Comparison of ENCODE assay signal across 19 mouse cellular contexts in genomic region chr8:122069281-122069680, GRCm38 (mm10).
DNase-seq lines count a peak whose midpoint lies in the region; ATAC-seq and TF ChIP-seq lines count a peak whose summit lies in the region.
"Had no signal": no experiment of that assay in that cellular context is flagged by ENCODE, and none has a peak within 500 bp of the region (broad histone marks: within the 10 kb centered on the region; RNA-seq: fewer than 3 reads in every experiment).

No protein-coding gene starts in this region.

- no peak for TF ChIP-seq CTCF in lung, postnatal 0 days (IDR thresholded peaks at IDR 0.05)
- no peak for TF ChIP-seq CTCF in lung, adult 2 months (IDR thresholded peaks at IDR 0.05; ENCODE audit: insufficient read depth, low read length)

- H3K36me3 ChIP-seq in lung, postnatal 0 days (ENCODE audit: insufficient read depth, low read length): no peaks in the 10 kb centered on the region
- H3K36me3 ChIP-seq: heart, embryonic 12.5 days; lung, embryonic 15.5 days; midbrain, embryonic 15.5 days; stomach, embryonic 15.5 days had no signal

- H3K27ac ChIP-seq in lung, postnatal 0 days (ENCODE audit: low read length): no peak overlapping the region
- H3K27ac ChIP-seq: left cerebral cortex, adult 2 months; lung, embryonic 15.5 days; midbrain, embryonic 15.5 days; stomach, embryonic 15.5 days had no signal

- H3K4me3 ChIP-seq in lung, postnatal 0 days (ENCODE audit: low read depth, low read length): no peak overlapping the region
- H3K4me3 ChIP-seq in lung, adult 2 months (replicated peaks; ENCODE audit: extremely low read depth, low read depth, low read length): no peak overlapping the region
- H3K4me3 ChIP-seq: heart, embryonic 12.5 days; left cerebral cortex, adult 2 months; lung, embryonic 15.5 days; midbrain, embryonic 15.5 days; stomach, embryonic 15.5 days had no signal

- H3K4me2 ChIP-seq in lung, postnatal 0 days (replicated peaks; ENCODE audit: low read depth, low read length): no peak overlapping the region
- H3K4me2 ChIP-seq: heart, embryonic 12.5 days; lung, embryonic 15.5 days; midbrain, embryonic 15.5 days; stomach, embryonic 15.5 days had no signal

- TF ChIP-seq POLR2A in lung, adult 2 months (IDR thresholded peaks at IDR 0.05; ENCODE audit: borderline replicate concordance, extremely low read depth, low read depth, low read length): no peak

- H3K9ac ChIP-seq in lung, postnatal 0 days (replicated peaks; ENCODE audit: low read depth): no peak overlapping the region
- H3K9ac ChIP-seq: heart, embryonic 12.5 days; lung, embryonic 15.5 days; midbrain, embryonic 15.5 days; stomach, embryonic 15.5 days had no signal

- H3K27me3 ChIP-seq in lung, postnatal 0 days (replicated peaks; ENCODE audit: insufficient read depth, low read length): no peaks in the 10 kb centered on the region
- H3K27me3 ChIP-seq: midbrain, embryonic 15.5 days; stomach, embryonic 15.5 days had no signal

- no peak for DNase-seq in frontal cortex, postnatal 25 days (ENCODE audit: low spot score in 2 of 2)
- DNase-seq in lung, postnatal 0 days (ENCODE audit: low spot score): peak; percentile 27
- no peak for DNase-seq in lung, adult 2 months
- peak; percentile 58 to 67 for DNase-seq in layer of hippocampus, postnatal 36 days
- no peak for DNase-seq in embryo, embryonic 10.5 days (ENCODE audit: low spot score)
- no peak for DNase-seq in c-Kit-positive CD71-positive TER-119-positive erythroid progenitor cells, embryonic 14.5 days (ENCODE audit: low spot score)
- DNase-seq in kidney, postnatal 14 days: no peak
- DNase-seq: adrenal gland, postnatal 25 days; cerebellum, adult 9-11 months; heart, postnatal 4 days; liver; spleen, adult 18-20 months; thymus, postnatal 25 days had no signal

- H3K4me1 ChIP-seq in lung, postnatal 0 days (ENCODE audit: insufficient read depth, low read depth, low read length): no peaks in the 10 kb centered on the region
- no peaks in the 10 kb centered on the region for H3K4me1 ChIP-seq in lung, adult 2 months (ENCODE audit: control insufficient read depth, insufficient read depth, low read length)
- H3K4me1 ChIP-seq: midbrain, embryonic 15.5 days had no signal

- 63% methylated on average over 11 of the region's 11 CpGs for WGBS in lung, postnatal 0 days
- WGBS in lung, adult 2 months: 66% methylated on average over 11 of the region's 11 CpGs

- H3K9me3 ChIP-seq in lung, postnatal 0 days (ENCODE audit: low read length): no peaks in the 10 kb centered on the region
- H3K9me3 ChIP-seq: heart, embryonic 12.5 days; lung, embryonic 15.5 days; midbrain, embryonic 15.5 days; stomach, embryonic 15.5 days had no signal

- no peak for TF ChIP-seq EP300 in lung, postnatal 0 days (IDR thresholded peaks at IDR 0.05)

- ATAC-seq in frontal cortex, adult (ENCODE audit: low TSS enrichment): peak; percentile 44; the same call in 1 of the 2 replicates
- ATAC-seq in lung, postnatal 0 days: no peak
- ATAC-seq: midbrain, embryonic 15.5 days had no signal

Comparison
In these comparisons a context has a peak if more than half of its experiments do, and no peak if none do; other contexts are left out.
1. DNase-seq: peak in lung, postnatal 0 days (single experiment) and layer of hippocampus, postnatal 36 days (2 of 2); none in frontal cortex, postnatal 25 days (0 of 2), lung, adult 2 months (single experiment), embryo, embryonic 10.5 days (single experiment), c-Kit-positive CD71-positive TER-119-positive erythroid progenitor cells, embryonic 14.5 days (single experiment) and kidney, postnatal 14 days (single experiment).